Mouse (Mus musculus) embryonic fibroblast, embryonic 13.5 days (primary cell): Measurements from ENCODE around the gene Izumo4. TPM values are rescaled to one million over a fixed set of nuclear protein-coding genes. Genes with fewer than 3 reads are reported as not detected.

Source experiments
- H3K27ac ChIP-seq: 2 replicates; pipeline ENCODE4 v1.5.1; 2012; ENCODE audit warnings: low read length, control low read depth, inconsistent platforms; ENCODE audit not compliant: insufficient read depth
- H3K4me1 ChIP-seq: 2 replicates; pipeline ENCODE4 v1.6.1; 2011; ENCODE audit warnings: low read length; ENCODE audit not compliant: control insufficient read depth, insufficient read depth
- H3K4me3 ChIP-seq: 2 replicates; pipeline ENCODE4 v1.5.1; 2011; ENCODE audit warnings: mild to moderate bottlenecking, control low read depth, low read length; ENCODE audit not compliant: insufficient read depth
- CTCF ChIP-seq: IDR thresholded peaks from 2 replicates; pipeline ENCODE4 v1.5.1; 2011; ENCODE audit warnings: mild to moderate bottlenecking, control low read depth, low read length, moderate library complexity, borderline replicate concordance; ENCODE audit not compliant: insufficient read depth
- POLR2A ChIP-seq: IDR thresholded peaks from 2 replicates; pipeline ENCODE4 v1.6.1; 2011; ENCODE audit warnings: low read depth, mild to moderate bottlenecking, control low read depth, low read length, moderate library complexity
- polyA plus RNA-seq: library from polyadenylated mRNA; stranded (reverse); fragments of >200 nt; gene quantifications from 2 replicates; pipeline ENCODE4 v1.2.4, GENCODE M21; 2011; ENCODE audit warnings: low read depth; ENCODE audit not compliant: missing spikeins, insufficient read length

Izumo4 gene
- polyA plus RNA-seq, 1 experiment: 24.6 TPM

GRCm38 (mm10) chr10:80692249-80693165 lies 9.5 kb upstream of the Izumo4 start:
- Histone ChIP-seq H3K4me1 (no peaks in the 10 kb centered on the region), H3K4me3 (no peak overlapping the region), H3K27ac (no peak overlapping the region)
- no peak for TF ChIP-seq POLR2A

GRCm38 (mm10) chr10:80693401-80694045 lies 8.5 kb upstream of the Izumo4 start:
- TF ChIP-seq CTCF (no peak), POLR2A (no peak)
- Histone ChIP-seq H3K4me3 (no peak overlapping the region), H3K27ac (no peak overlapping the region), H3K4me1 (no peaks in the 10 kb centered on the region)

DNA sequence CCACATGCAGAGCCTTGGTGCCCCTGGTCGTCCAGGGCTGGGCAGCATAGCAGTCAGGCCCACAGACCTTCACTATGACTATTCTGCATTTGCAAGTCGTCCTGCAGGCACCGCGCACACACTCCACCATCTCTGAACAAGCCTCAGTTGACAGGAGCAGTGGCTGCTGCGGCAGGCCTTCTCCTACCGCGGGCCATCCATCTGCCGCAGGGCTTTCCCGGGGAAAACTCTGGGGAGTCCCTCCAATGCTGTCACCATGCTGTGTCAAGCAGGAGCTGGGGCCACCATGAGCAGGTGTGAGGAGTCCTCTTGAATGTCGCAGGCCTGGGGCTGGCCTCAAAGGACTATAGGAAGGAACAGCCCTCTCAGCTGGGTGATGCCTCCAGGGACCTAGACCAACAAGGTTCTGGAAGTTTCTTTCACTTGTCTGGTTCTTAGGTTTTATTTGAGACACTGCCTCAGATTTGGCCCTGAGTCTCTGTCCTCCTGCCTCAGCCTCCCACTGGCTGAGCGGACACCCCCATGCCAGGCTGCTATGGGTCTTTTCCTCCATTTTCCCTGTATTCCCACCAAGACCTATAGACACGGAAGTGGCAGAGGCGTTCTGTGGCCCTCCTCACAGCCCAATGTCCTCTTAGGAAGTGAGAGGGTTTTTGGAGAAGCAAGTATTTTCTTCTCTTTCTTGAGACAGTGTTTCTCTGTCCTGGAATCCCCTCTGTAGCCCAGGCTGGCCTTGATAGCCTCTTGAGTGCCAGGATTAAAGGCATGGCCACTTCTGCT lies 7.6 kb upstream of the Izumo4 start:
- TF ChIP-seq CTCF: no peak
- no peak for TF ChIP-seq POLR2A
- Histone ChIP-seq H3K27ac (no peak overlapping the region), H3K4me1 (no peaks in the 10 kb centered on the region), H3K4me3 (no peak overlapping the region)

DNA sequence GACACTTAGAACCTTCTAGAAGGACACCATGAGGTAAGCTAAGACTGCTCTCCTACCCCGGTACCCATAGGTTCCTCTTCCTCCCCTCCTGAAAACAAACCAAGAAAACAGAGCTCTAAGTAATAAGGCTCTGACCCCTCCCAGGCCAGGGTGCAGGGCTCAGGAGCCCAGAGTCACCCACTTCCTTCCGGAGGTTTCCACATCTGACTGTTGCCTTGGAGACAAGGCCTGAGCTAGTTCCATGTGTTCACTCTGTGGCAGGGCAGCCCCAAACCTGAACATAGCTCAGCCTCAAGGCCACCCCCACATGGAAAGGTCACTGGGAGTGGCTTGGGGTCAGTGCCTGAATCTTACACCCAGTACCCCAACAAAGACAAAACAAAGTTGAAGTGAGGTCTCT lies 6.8 kb upstream of the Izumo4 start:
- Histone ChIP-seq H3K4me3 (no peak overlapping the region), H3K4me1 (peaks cover 3% of the 10 kb centered on the region; the same call in 1 of the 2 replicates), H3K27ac (no peak overlapping the region)
- TF ChIP-seq CTCF: no peak
- no peak for TF ChIP-seq POLR2A

- no peak overlapping the region for H3K4me3 ChIP-seq
- no peak overlapping the region for H3K27ac ChIP-seq
- TF ChIP-seq CTCF (no peak), POLR2A (no peak)
- H3K4me1 ChIP-seq: peaks cover 3% of the 10 kb centered on the region; the same call in 1 of the 2 replicates
Observed at GRCm38 (mm10) chr10:80695801-80696501, 6.0 kb upstream of the Izumo4 start.

DNA sequence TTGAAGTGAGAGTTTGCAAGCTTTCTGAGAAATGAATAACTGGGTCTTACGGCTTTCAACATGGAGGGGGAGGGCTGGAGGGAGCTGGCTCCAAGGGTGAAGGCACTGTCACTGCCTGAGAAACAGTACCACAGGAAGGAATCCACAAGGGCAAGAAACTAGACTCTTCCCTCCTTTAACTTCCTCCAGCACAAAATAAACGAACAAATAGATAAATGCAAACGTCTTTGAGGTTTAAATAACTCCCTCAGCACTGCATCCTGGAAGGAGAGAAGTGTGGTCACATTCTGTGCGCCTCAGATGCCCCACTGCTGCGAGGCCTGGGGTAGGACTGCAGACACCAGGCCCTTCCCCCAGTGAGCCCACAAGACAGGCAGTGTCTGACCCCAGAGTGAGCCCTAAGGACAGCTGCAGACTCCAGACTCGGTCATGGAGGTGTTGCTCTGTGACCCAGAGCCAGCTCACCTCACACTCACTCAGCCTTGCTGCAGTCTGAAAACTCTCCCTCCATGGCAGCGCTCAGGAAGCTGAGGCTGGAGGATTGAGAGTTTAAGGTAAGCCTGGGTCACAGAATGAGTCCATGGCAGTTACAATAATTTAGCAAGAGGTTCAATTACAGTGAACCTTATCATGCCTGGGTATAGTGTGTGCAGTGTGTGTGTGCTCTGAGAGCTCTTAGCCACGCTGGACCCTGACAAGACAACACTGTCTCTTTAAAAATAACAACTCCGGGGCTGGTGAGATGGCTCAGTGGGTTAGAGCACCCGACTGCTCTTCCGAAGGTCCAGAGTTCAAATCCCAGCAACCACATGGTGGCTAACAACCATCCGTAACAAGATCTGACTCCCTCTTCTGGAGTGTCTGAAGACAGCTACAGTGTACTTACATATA lies 5.2 kb upstream of the Izumo4 start:
- no peak for TF ChIP-seq CTCF
- TF ChIP-seq POLR2A: no peak
- Histone ChIP-seq H3K4me3 (no peak overlapping the region), H3K4me1 (peaks cover 3% of the 10 kb centered on the region; the same call in 1 of the 2 replicates), H3K27ac (no peak overlapping the region)

DNA sequence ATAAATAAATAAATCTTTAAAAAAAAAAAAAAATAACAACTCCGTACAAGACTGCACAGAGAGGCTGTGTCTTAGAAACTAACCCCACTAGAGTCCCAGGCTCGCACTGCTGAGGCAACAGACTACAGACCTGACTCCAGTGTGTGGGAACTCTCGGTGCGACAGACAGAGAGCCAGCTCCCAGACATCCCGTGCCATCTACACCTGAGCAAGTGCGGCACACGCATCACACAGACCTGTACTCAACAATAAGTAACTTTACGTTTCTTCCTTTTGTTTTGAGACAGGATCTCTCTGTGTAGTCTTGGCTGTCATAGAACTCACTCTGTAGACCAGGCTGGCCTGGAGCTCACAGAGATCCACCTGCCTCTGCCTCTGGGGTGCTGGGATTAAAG lies 4.6 kb upstream of the Izumo4 start:
- no peak for TF ChIP-seq CTCF
- TF ChIP-seq POLR2A: no peak
- H3K4me3 ChIP-seq: no peak overlapping the region
- H3K4me1 ChIP-seq: peaks cover 3% of the 10 kb centered on the region; the same call in 1 of the 2 replicates
- no peak overlapping the region for H3K27ac ChIP-seq

DNA sequence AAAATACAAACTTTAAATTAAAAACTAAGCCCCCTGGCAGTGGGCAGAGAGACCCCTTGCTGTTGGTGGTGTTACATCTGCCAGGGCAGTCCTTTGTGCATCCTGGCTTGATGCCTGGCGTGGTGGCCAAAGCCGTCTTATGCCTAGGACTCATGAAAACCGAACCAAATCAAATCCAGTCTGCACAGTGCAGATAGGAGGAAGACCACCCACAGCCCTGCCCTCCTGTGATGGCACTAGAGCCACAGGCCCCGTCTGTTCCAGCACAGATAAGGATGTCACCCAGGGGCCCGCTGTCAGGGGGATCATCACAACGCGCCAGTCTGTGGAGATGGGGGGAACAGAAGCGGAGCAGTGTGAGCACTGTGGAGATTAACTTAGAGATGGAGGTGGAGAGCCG lies 4.2 kb upstream of the Izumo4 start:
- Histone ChIP-seq H3K4me3 (no peak overlapping the region), H3K4me1 (peaks cover 3% of the 10 kb centered on the region; the same call in 1 of the 2 replicates), H3K27ac (no peak overlapping the region)
- TF ChIP-seq CTCF: no peak
- no peak for TF ChIP-seq POLR2A

DNA sequence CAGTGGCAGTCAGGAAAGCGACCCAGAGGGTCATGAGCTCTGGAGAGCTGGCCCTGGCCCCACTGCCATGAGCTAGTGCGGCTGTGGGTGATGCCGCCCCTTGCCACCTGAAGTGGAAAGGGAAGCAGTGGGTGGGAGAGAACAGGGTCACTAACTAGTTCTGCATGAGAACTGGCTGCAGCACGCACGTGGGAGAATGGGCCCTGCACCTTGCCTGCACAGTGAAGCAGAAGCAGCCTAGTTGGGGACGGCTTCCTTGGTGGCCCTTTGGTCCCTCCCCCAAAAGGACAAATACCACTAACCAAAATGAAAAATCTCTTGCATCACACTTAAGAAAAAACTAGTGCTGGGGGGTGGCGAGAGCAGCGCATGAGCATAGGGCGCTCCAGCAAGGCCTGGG lies 3.4 kb upstream of the Izumo4 start:
- no peak overlapping the region for H3K27ac ChIP-seq
- H3K4me1 ChIP-seq: peaks cover 3% of the 10 kb centered on the region; the same call in 1 of the 2 replicates

More for the DNA sequence above, 3.4 kb upstream of the Izumo4 start:
- H3K4me3 ChIP-seq: no peak overlapping the region
- TF ChIP-seq CTCF (no peak), POLR2A (no peak)
